Mouse (Mus musculus) lung, postnatal 0 days (tissue): ENCODE results near the gene Pdcd1lg2. TPM values are rescaled to one million over a fixed set of nuclear protein-coding genes. Genes with fewer than 3 reads are reported as not detected.
A peak's percentile ranks its signal among the peaks of the same experiment; 100 is the strongest.

Experiments used
- ATAC-seq: fragments of 200-750 bp; cut with Nextera tagmentation; 2 replicates; pipeline ENCODE4 v1.8.0; 2017; ENCODE audit warnings: moderate library complexity
- DNase-seq: peaks from one replicate; pipeline ENCODE4 v3.0.0-alpha.2; 2016; ENCODE audit warnings: low spot score
- H3K27ac ChIP-seq: fragments of 300-500 bp; sonication (generic); 2 replicates; pipeline ENCODE4 v1.5.1; 2014; ENCODE audit warnings: antibody characterized with exemption, mild to moderate bottlenecking, low read length, mixed read lengths
- H3K27me3 ChIP-seq: fragments of 300-500 bp; sonication (generic); replicated peaks from 2 replicates; pipeline ENCODE4 v1.6.1; 2014; ENCODE audit warnings: low read length, mixed read lengths; ENCODE audit not compliant: insufficient read depth
- H3K36me3 ChIP-seq: fragments of 300-500 bp; sonication (generic); 2 replicates; pipeline ENCODE4 v1.6.1; 2014; ENCODE audit warnings: low read length, mixed read lengths; ENCODE audit not compliant: insufficient read depth
- H3K4me1 ChIP-seq: fragments of 300-500 bp; sonication (generic); 2 replicates; pipeline ENCODE4 v1.6.1; 2014; ENCODE audit warnings: antibody characterized with exemption, low read depth, low read length, mixed read lengths; ENCODE audit not compliant: insufficient read depth
- H3K4me2 ChIP-seq: fragments of 300-500 bp; sonication (generic); replicated peaks from 2 replicates; pipeline ENCODE4 v1.6.1; 2014; ENCODE audit warnings: low read depth, mild to moderate bottlenecking, low read length, moderate library complexity, mixed read lengths
- H3K4me3 ChIP-seq: fragments of 300-500 bp; sonication (generic); 2 replicates; pipeline ENCODE4 v1.5.1; 2014; ENCODE audit warnings: low read depth, low read length
- H3K9ac ChIP-seq: fragments of 300-500 bp; sonication (generic); replicated peaks from 2 replicates; pipeline ENCODE4 v1.6.1; 2014; ENCODE audit warnings: low read depth, mild to moderate bottlenecking
- H3K9me3 ChIP-seq: fragments of 300-500 bp; sonication (generic); 2 replicates; pipeline ENCODE4 v1.6.1; 2016; ENCODE audit warnings: low read length, mixed read lengths
- CTCF ChIP-seq: IDR thresholded peaks from 2 replicates; pipeline ENCODE4 v1.5.1; 2016; ENCODE audit warnings: antibody characterized with exemption, mild to moderate bottlenecking
- EP300 ChIP-seq: IDR thresholded peaks from 2 replicates; pipeline ENCODE4 v1.6.1; 2016; ENCODE audit warnings: antibody characterized with exemption, mild to moderate bottlenecking, control low read depth
- WGBS: fragments of 180-500 bp; shearing (Covaris S2); extraction: QIAGEN DNeasy Blood & Tissue Kit; methylation state at CpG from one replicate; pipeline ENCODE4 v1.1.7; 2014; 5-methylcytosine and 5-hydroxymethylcytosine counted together
- polyA plus RNA-seq: library from polyadenylated mRNA; unstranded; fragments of >200 nt; fragmentation: Nextera tagmentation; extraction: Ambion mirVana; gene quantifications from 2 replicates; pipeline ENCODE4 v1.2.1, GENCODE M21; 2015

Gene Pdcd1lg2
- polyA plus RNA-seq, 1 experiment from 2014 or later: 0.26 TPM

DNA sequence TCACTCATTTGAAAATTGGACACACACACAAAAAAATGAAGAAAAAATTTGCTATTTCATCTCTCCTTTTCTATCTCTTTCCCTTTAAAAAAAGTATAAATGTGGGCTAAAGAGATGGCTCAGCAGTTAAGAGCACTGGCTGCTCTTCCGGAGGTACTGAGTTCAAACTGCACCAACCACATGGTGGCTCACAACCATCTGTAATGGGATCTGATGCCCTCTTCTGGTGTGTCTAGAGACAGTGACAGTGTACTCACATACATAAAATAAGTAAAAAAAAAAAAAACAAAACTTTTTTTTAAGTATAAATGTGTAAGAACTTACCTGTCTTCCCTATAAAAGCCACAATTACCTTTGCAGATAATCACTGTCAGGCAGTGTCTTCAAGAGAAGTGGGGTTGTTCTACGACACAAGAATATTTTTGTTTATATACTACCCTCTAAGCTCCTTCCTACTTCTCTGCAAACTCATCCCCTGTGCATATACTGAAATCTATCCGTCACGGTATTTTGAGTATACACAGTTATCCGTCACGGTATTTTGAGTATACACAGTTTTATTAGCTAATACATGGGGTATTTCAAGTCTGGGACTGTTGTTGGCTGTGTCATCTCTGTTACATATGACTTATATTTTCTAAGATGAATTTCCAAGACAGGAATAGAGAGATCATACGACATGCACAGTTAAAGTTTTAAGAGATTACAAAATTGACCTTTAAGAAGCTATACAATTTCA is 40.0 kb upstream of the Pdcd1lg2 start:
- TF ChIP-seq EP300 (no peak), CTCF (no peak)
- Histone ChIP-seq H3K27ac (no peak overlapping the region), H3K27me3 (no peaks in the 10 kb centered on the region), H3K4me1 (peaks cover 8% of the 10 kb centered on the region; the same call in 1 of the 2 replicates), H3K36me3 (no peaks in the 10 kb centered on the region), H3K9me3 (no peaks in the 10 kb centered on the region), H3K4me3 (no peak overlapping the region), H3K9ac (no peak overlapping the region), H3K4me2 (no peak overlapping the region)
- ATAC-seq: no peak
- WGBS: 80% methylated on average over 7 of the region's 7 CpGs
- no peak for DNase-seq

DNA sequence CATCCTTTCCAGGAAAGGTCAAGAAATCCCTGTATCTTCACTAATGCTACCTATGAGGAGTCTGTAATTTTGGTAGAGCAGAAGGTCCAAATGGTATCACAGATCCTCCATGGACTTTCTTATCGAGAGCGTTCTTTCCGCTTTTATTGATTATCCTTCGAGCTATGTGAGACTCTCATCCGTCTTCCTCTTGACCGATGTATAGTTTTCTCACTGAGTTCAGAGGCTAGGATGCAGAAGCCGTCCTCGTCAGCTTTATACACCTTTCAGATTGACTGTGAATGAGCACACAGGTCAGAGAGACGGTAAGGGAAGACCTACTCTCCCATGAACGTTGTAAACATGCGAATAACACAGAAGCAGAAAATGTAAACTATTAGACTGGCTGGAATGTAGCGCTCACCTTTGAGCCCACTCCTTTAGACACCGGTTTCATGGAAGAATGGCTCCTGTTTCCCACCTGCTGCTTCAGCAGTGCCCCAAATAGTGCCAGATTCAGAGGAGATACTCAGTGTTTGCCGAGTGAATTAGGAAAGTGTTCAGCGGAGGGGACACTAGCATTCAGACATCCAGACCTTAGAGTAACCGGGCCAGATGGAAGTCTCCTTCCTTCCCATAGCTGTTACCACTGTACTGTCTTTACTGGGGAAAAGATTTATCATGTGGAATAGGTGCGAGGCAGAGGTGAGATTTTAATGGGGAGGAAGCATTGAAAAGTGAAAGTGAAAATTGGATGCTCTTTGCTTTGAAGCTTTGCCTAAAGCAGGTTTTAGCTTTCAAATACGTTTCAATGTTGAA is 39.2 kb upstream of the Pdcd1lg2 start:
- Histone ChIP-seq H3K27me3 (no peaks in the 10 kb centered on the region), H3K9me3 (no peaks in the 10 kb centered on the region), H3K27ac (no peak overlapping the region), H3K36me3 (no peaks in the 10 kb centered on the region), H3K4me2 (peak overlapping the region; percentile 47), H3K4me3 (peak overlapping the region; percentile 27), H3K4me1 (peaks cover 8% of the 10 kb centered on the region; the same call in 1 of the 2 replicates), H3K9ac (no peak overlapping the region)
- WGBS: 67% methylated on average over 18 of the region's 18 CpGs
- no peak for ATAC-seq
- TF ChIP-seq EP300 (no peak), CTCF (no peak)
- no peak for DNase-seq

DNA sequence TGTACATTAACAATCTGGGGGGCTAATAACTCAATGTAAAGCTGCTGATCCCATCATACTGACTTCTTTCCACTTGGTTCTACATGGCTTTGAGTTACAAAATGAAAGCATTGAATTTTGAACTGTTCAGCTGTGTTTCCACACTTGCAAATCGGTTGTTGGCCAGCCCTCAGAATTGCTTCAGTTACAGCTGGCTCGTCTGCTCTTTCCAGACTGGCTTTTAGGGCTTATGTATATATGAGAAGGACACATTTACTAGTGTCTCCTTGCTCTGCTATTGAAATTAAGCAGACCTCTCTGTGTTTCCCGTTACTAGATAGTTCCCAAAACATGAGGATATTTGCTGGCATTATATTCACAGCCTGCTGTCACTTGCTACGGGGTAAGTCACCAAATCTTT is 38.6 kb upstream of the Pdcd1lg2 start:
- TF ChIP-seq CTCF: no peak
- no peak for TF ChIP-seq EP300

DNA sequence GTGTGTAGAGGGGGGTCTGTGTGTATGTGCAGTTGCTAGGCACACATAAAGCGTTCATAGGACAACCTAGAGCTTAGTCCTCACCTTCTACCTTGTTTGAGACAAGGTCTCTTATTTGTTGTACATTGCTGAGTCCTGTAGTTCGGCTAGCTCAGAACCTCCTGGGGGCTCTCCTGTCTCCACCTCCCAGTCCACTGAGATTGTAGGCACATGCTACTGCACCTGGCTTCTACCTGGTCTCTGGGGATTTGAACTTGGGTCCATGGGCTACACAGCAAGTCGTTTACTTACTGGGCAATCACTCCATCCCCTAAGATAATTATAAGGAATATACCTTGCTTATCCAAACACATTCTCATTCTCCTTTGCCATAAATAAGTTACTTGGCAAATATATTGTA is 38.1 kb upstream of the Pdcd1lg2 start:
- no peak for TF ChIP-seq EP300
- no peak for TF ChIP-seq CTCF
- no peak for ATAC-seq

More for the DNA sequence above, 38.6 kb upstream of the Pdcd1lg2 start:
- Histone ChIP-seq H3K4me1 (peaks cover 8% of the 10 kb centered on the region; the same call in 1 of the 2 replicates), H3K27ac (no peak overlapping the region), H3K27me3 (no peaks in the 10 kb centered on the region), H3K4me2 (peak overlapping the region; percentile 47), H3K36me3 (no peaks in the 10 kb centered on the region), H3K9ac (no peak overlapping the region), H3K9me3 (no peaks in the 10 kb centered on the region), H3K4me3 (peak overlapping the region; percentile 27)
- ATAC-seq (no peak), DNase-seq (peak; percentile 56)
- 50% methylated on average over 4 of the region's 4 CpGs for WGBS

DNA sequence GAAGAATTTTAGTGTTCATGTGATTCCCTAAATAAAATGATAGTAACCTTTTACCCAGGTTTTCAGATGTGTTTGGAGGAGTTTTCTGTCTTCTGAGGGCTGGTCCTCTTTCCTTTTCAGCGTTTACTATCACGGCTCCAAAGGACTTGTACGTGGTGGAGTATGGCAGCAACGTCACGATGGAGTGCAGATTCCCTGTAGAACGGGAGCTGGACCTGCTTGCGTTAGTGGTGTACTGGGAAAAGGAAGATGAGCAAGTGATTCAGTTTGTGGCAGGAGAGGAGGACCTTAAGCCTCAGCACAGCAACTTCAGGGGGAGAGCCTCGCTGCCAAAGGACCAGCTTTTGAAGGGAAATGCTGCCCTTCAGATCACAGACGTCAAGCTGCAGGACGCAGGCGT is 37.3 kb upstream of the Pdcd1lg2 start:
- Histone ChIP-seq H3K27me3 (no peaks in the 10 kb centered on the region), H3K36me3 (no peaks in the 10 kb centered on the region), H3K9me3 (no peaks in the 10 kb centered on the region), H3K4me3 (no peak overlapping the region), H3K4me2 (peak overlapping the region; percentile 33), H3K4me1 (0 out of 2 replicates have a peak, but pooled peaks cover 5% of the 10 kb centered on the region), H3K27ac (no peak overlapping the region), H3K9ac (no peak overlapping the region)
- no peak for ATAC-seq
- TF ChIP-seq EP300 (no peak), CTCF (no peak)
- DNase-seq: no peak
- 27% methylated on average over 11 of the region's 11 CpGs for WGBS

More for the DNA sequence above, 38.1 kb upstream of the Pdcd1lg2 start:
- H3K4me2 ChIP-seq: peak overlapping the region; percentile 47; the same call in 1 of the 2 replicates
- DNase-seq: no peak
- 0 out of 2 replicates have a peak, but pooled peaks cover 5% of the 10 kb centered on the region for H3K4me1 ChIP-seq
- H3K4me3 ChIP-seq: no peak overlapping the region
- no peaks in the 10 kb centered on the region for H3K36me3 ChIP-seq
- H3K9ac ChIP-seq: no peak overlapping the region
- H3K27me3 ChIP-seq: no peaks in the 10 kb centered on the region
- H3K9me3 ChIP-seq: no peaks in the 10 kb centered on the region
- WGBS: 86% methylated on average over 3 of the region's 3 CpGs
- H3K27ac ChIP-seq: no peak overlapping the region

DNA sequence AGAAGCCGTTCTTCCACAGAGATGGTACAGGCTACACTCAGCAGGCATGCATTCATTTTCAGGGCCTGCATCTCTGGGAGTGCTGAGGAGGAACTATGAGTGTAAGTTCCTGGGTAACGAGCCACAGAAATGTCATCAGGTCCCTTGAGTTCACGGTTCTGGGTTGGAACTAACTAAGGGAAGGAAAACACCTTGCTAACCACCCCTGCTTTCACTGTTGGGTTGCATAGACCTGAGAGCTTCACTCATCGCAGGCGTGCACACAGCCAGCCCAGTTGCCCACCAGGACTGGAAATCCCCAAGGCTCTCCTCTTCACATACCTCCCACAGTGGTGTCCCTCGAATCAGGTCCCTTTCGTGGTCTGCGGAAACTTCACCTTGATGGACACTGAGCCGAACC is 35.8 kb upstream of the Pdcd1lg2 start:
- Histone ChIP-seq H3K27ac (no peak overlapping the region), H3K36me3 (no peaks in the 10 kb centered on the region), H3K9ac (no peak overlapping the region), H3K9me3 (no peaks in the 10 kb centered on the region), H3K27me3 (no peaks in the 10 kb centered on the region), H3K4me3 (no peak overlapping the region), H3K4me2 (no peak overlapping the region), H3K4me1 (0 out of 2 replicates have a peak, but pooled peaks cover 5% of the 10 kb centered on the region)
- DNase-seq (no peak), ATAC-seq (no peak)
- TF ChIP-seq CTCF: no peak
- no peak for TF ChIP-seq EP300
- WGBS: 89% methylated on average over 9 of the region's 9 CpGs
